Mouse (Mus musculus) forebrain, postnatal 0 days (tissue): Measurements from ENCODE around the gene Rergl. TPM values are rescaled to one million over a fixed set of nuclear protein-coding genes. Genes with fewer than 3 reads are reported as not detected.

ENCODE experiments used
- ATAC-seq: fragments of 200-750 bp; cut with Nextera tagmentation; 2 replicates; pipeline ENCODE4 v1.8.0; 2017; ENCODE audit warnings: mild to moderate bottlenecking, moderate library complexity
- DNase-seq: peaks from one replicate; pipeline ENCODE4 v3.0.0-alpha.2; 2015
- H3K27ac ChIP-seq: fragments of 300-500 bp; sonication (generic); 2 replicates; pipeline ENCODE4 v1.5.1; 2014; ENCODE audit warnings: low read depth, mild to moderate bottlenecking, antibody characterized with exemption, low read length, moderate library complexity, mixed read lengths
- H3K27me3 ChIP-seq: fragments of 300-500 bp; sonication (generic); 2 replicates; pipeline ENCODE4 v1.6.1; 2014; ENCODE audit warnings: mild to moderate bottlenecking, low read length, mixed read lengths; ENCODE audit not compliant: insufficient read depth
- H3K36me3 ChIP-seq: fragments of 300-500 bp; sonication (generic); 2 replicates; pipeline ENCODE4 v1.6.1; 2014; ENCODE audit warnings: mild to moderate bottlenecking, moderate library complexity; ENCODE audit not compliant: insufficient read depth
- H3K4me1 ChIP-seq: fragments of 300-500 bp; sonication (generic); 2 replicates; pipeline ENCODE4 v1.6.1; 2014; ENCODE audit warnings: antibody characterized with exemption; ENCODE audit not compliant: insufficient read depth
- H3K4me2 ChIP-seq: fragments of 300-500 bp; sonication (generic); 2 replicates; pipeline ENCODE4 v1.6.1; 2014; ENCODE audit warnings: low read depth, mild to moderate bottlenecking, moderate library complexity
- H3K4me3 ChIP-seq: fragments of 300-500 bp; sonication (generic); 2 replicates; pipeline ENCODE4 v1.5.1; 2014; ENCODE audit warnings: low read depth, low read length, mixed read lengths
- H3K9ac ChIP-seq: fragments of 300-500 bp; sonication (generic); 2 replicates; pipeline ENCODE4 v1.6.1; 2014; ENCODE audit warnings: mild to moderate bottlenecking
- H3K9me3 ChIP-seq: fragments of 300-500 bp; sonication (generic); 2 replicates; pipeline ENCODE4 v1.6.1; 2016; ENCODE audit warnings: low read length
- CTCF ChIP-seq: sonication (generic); IDR thresholded peaks from 2 replicates; pipeline ENCODE4 v1.5.1; 2016; ENCODE audit warnings: antibody characterized with exemption, control low read depth, low read depth
- WGBS: fragments of 180-500 bp; shearing (Covaris S2); extraction: QIAGEN DNeasy Blood & Tissue Kit; methylation state at CpG from one replicate; pipeline ENCODE4 v1.1.7; 2014; 5-methylcytosine and 5-hydroxymethylcytosine counted together
- polyA plus RNA-seq: library from polyadenylated mRNA; unstranded; fragments of >200 nt; fragmentation: Nextera tagmentation; extraction: Ambion mirVana; gene quantifications from 2 replicates; pipeline ENCODE4 v1.2.1, GENCODE M21; 2015
- total RNA-seq: library from RNA; depleted of rRNA; stranded (reverse); fragments of >200 nt; gene quantifications from 2 replicates; pipeline ENCODE4 v1.2.3, GENCODE M21; 2014; rRNA removed

Rergl gene
- total and polyA plus RNA-seq, 2 experiments from 2014 or later = not detected

DNA sequence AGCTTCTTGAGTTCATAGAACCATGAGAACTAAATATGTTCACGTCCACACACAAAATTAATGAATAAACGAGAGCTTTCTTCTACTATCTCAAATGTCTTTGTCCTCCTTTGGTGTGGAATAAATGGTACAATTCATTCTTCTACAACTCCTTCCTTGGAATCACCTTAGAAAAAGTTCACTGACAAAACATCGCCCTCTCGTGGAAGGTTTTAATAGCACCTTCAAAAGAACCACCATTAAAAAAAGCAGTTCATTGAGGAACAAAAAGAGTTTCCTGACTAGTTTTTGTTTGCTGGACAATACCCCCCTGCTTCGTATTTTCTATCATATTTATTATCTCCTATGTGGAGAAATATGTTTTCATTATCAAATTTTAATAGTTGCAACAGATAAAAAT is 40.7 kb downstream of the Rergl start:
- ATAC-seq (no peak), DNase-seq (peak; percentile 59)
- H3K27me3 ChIP-seq = no peaks in the 10 kb centered on the region
- H3K9ac ChIP-seq = no peak overlapping the region
- H3K9me3 ChIP-seq = no peaks in the 10 kb centered on the region
- H3K4me1 ChIP-seq = no peaks in the 10 kb centered on the region
- no peak overlapping the region for H3K4me2 ChIP-seq
- WGBS = 18% methylated on average over 5 of the region's 5 CpGs
- no peak overlapping the region for H3K4me3 ChIP-seq
- H3K36me3 ChIP-seq = no peaks in the 10 kb centered on the region
- no peak overlapping the region for H3K27ac ChIP-seq
- peak; percentile 61 for TF ChIP-seq CTCF

- no peak overlapping the region for H3K9ac ChIP-seq
- no peak for TF ChIP-seq CTCF
- 73% methylated on average over 10 of the region's 10 CpGs for WGBS
- H3K4me1 ChIP-seq = no peaks in the 10 kb centered on the region
- no peak overlapping the region for H3K4me3 ChIP-seq
- no peak overlapping the region for H3K4me2 ChIP-seq
- no peaks in the 10 kb centered on the region for H3K9me3 ChIP-seq
- DNase-seq = no peak
- no peak for ATAC-seq
- H3K27ac ChIP-seq = no peak overlapping the region
- H3K27me3 ChIP-seq = no peaks in the 10 kb centered on the region
- no peaks in the 10 kb centered on the region for H3K36me3 ChIP-seq
Measured at GRCm38 (mm10) chr6:139460470-139460869, 41.3 kb downstream of the Rergl start.

DNA sequence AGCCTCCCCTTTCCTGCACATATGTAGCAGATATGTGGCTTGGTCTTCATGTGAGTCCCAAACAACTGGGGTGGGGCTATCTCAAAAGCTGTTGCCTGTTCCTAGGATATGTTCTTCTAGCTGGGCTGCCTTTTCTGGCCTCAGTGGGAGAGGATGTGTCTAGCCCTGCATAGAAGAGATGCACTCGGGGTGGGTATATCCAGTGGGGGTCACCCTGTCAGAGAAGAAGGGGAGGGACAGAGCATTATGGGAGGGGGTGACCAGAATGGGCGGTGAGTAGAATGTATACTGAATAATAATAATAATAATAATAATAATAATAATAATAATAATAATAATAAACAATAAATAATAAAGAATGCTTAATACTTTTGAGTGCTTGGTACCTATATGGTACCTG is 57.8 kb downstream of the Rergl start:
- H3K36me3 ChIP-seq = no peaks in the 10 kb centered on the region
- H3K4me1 ChIP-seq = no peaks in the 10 kb centered on the region
- TF ChIP-seq CTCF = no peak
- H3K4me2 ChIP-seq = no peak overlapping the region
- WGBS = 94% methylated on average over 2 of the region's 2 CpGs
- H3K27ac ChIP-seq = no peak overlapping the region
- DNase-seq = no peak
- no peaks in the 10 kb centered on the region for H3K27me3 ChIP-seq
- ATAC-seq = no peak
- no peaks in the 10 kb centered on the region for H3K9me3 ChIP-seq
- no peak overlapping the region for H3K4me3 ChIP-seq
- H3K9ac ChIP-seq = no peak overlapping the region

Other genes with a start within 250 kb of the Rergl start
- gene Pik3c2g, start 85.2 kb upstream of the Rergl start, total RNA-seq = 0.08 TPM in 1 of 2 replicates, not detected in the other
- 0.25 and 0.39 TPM in 2 replicates for gene Pik3c2g, start 85.2 kb upstream of the Rergl start, polyA plus RNA-seq